Mouse (Mus musculus): ENCODE measurements at regions not wholly inside any gene's neighbourhood (a gene's known extent, or its start where the extent isn't known, plus 50 kb on each side); places are given as distances from the start of the nearest gene placed in this dataset.

DNA sequence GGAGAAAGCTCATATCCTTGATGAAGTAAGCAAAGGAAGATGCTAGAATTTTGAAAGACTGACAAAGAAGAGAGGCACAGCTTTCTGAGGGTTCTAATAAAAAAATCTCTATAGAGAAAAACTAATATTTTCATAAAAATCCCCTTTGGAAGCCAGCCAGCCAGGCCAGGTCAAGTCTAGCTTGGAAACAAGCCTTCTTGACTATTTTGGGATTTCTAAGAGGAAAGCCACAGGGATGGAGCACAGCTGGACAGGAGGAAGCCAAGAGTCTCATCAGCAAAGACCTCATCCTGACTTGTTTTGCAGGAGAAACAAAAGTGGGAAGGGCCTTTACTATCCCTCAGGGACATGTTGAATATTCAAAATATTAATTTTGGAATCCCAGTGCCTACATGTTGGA is 81.6 kb upstream of the Mroh9 start:
- no peak for TF ChIP-seq CTCF (IDR thresholded peaks at IDR 0.05; ENCODE audit: insufficient read depth, low read length)
- no peak for TF ChIP-seq POLR2A (IDR thresholded peaks at IDR 0.05; ENCODE audit: borderline replicate concordance, extremely low read depth, low read depth, low read length)

Measured in lung, adult 2 months (tissue).